8 mouse cellular contexts compared by ENCODE assay signal in the genomic region with DNA sequence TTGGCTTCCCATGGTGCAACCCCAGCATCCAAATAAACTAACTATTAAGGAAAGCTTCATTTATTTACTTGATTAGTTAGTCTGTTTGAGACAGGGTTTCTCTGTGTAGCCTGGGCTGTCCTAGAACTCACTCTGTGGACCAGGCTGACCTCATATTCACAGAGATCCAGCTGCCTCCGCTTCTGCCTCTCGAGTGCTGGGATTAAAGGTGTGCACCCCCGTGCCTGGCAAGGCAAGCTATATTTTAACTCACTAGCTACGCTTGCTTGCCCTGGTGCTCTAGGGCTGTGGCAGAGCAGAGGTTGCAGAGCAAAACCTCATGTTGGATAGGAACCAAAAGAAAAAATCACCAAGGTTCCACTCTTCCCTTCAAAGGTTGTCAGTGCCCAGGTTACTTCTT. TPM values are rescaled to one million over a fixed set of nuclear protein-coding genes. Genes with fewer than 3 reads are reported as not detected.
DNase-seq lines count a peak whose midpoint lies in the region; ATAC-seq and TF ChIP-seq lines count a peak whose summit lies in the region.

No protein-coding gene starts in this region.

- peak overlapping the region; percentile 66 for H3K4me2 ChIP-seq in embryonic facial prominence, embryonic 13.5 days
- peak overlapping the region; percentile 42 for H3K4me2 ChIP-seq in midbrain, embryonic 11.5 days

- no peaks in the 10 kb centered on the region for H3K27me3 ChIP-seq in heart, adult 2 months (ENCODE audit: control insufficient read depth, insufficient read depth, low read length)
- H3K27me3 ChIP-seq in embryonic facial prominence, embryonic 13.5 days: no peaks in the 10 kb centered on the region
- no peaks in the 10 kb centered on the region for H3K27me3 ChIP-seq in kidney, adult 2 months (replicated peaks; ENCODE audit: control insufficient read depth, insufficient read depth, low read length)
- no peaks in the 10 kb centered on the region for H3K27me3 ChIP-seq in midbrain, embryonic 11.5 days (ENCODE audit: control insufficient read depth, insufficient read depth, low read length)

- TF ChIP-seq EP300 in heart, adult 2 months (IDR thresholded peaks at IDR 0.05; ENCODE audit: insufficient read depth, low read depth, low read length): no peak

- H3K27ac ChIP-seq in heart, adult 2 months: peak overlapping the region; percentile 75
- H3K27ac ChIP-seq in embryonic facial prominence, embryonic 13.5 days: peak overlapping the region; percentile 65
- H3K27ac ChIP-seq in kidney, adult 2 months (ENCODE audit: insufficient read depth, low read depth, low read length): peak overlapping the region; percentile 81
- no peak overlapping the region for H3K27ac ChIP-seq in midbrain, embryonic 11.5 days (ENCODE audit: low read depth, low read length)

- TF ChIP-seq POLR2A in heart, adult 2 months (IDR thresholded peaks at IDR 0.05; ENCODE audit: insufficient read depth, low read depth, low read length): no peak
- peak; percentile 77 for TF ChIP-seq POLR2A in kidney, adult 2 months (IDR thresholded peaks at IDR 0.05; ENCODE audit: low read depth, low read length)

- DNase-seq in heart, adult 2 months: no peak
- DNase-seq in heart, postnatal 10 days: no peak
- DNase-seq in kidney, adult 2 months: peak; percentile 93
- DNase-seq in midbrain, embryonic 11.5 days (ENCODE audit: low spot score, missing footprints): no peak
- no peak for DNase-seq in thymus, postnatal 36 days
- DNase-seq in gastrocnemius, postnatal 14 days: no peak
- no peak for DNase-seq in natural killer cell, adult 2 months (ENCODE audit: low spot score in 2 of 2)

- no peaks in the 10 kb centered on the region for H3K36me3 ChIP-seq in heart, adult 2 months (ENCODE audit: control insufficient read depth, insufficient read depth, low read length)
- no peaks in the 10 kb centered on the region for H3K36me3 ChIP-seq in embryonic facial prominence, embryonic 13.5 days
- H3K36me3 ChIP-seq in kidney, adult 2 months (ENCODE audit: control insufficient read depth, insufficient read depth, low read length): no peaks in the 10 kb centered on the region
- H3K36me3 ChIP-seq in midbrain, embryonic 11.5 days (ENCODE audit: control insufficient read depth, insufficient read depth, low read length): no peaks in the 10 kb centered on the region

- no peak for ATAC-seq in embryonic facial prominence, embryonic 13.5 days (ENCODE audit: insufficient number of reproducible peaks, insufficient read depth, low FRiP score, low TSS enrichment, low read depth)
- ATAC-seq in midbrain, embryonic 11.5 days (ENCODE audit: low FRiP score): no peak

- 56% methylated on average over 4 of the region's 4 CpGs for WGBS in heart, adult 2 months
- 61% methylated on average over 4 of the region's 4 CpGs for WGBS in embryonic facial prominence, embryonic 13.5 days
- 17% methylated on average over 4 of the region's 4 CpGs for WGBS in kidney, adult 2 months
- WGBS in midbrain, embryonic 11.5 days: 61% methylated on average over 4 of the region's 4 CpGs

- peak overlapping the region; percentile 46 for H3K4me3 ChIP-seq in heart, adult 2 months
- H3K4me3 ChIP-seq in embryonic facial prominence, embryonic 13.5 days: peak overlapping the region; percentile 52
- peak overlapping the region; percentile 38 for H3K4me3 ChIP-seq in kidney, adult 2 months (ENCODE audit: insufficient read depth, low read depth, low read length)
- peak overlapping the region; percentile 38 for H3K4me3 ChIP-seq in midbrain, embryonic 11.5 days (ENCODE audit: low read depth, low read length)

- no peaks in the 10 kb centered on the region for H3K9me3 ChIP-seq in embryonic facial prominence, embryonic 13.5 days
- H3K9me3 ChIP-seq in midbrain, embryonic 11.5 days (ENCODE audit: control insufficient read depth, low read length): no peaks in the 10 kb centered on the region

- intact Hi-C loops in heart, adult 2 months (cut with DNase I): no loop called here
- intact Hi-C loops in heart, postnatal 10 days (cut with DNase I): loop anchor here (5.0 kb wide), 1 partner anchor 33 kb away; no protein-coding TSS in a partner anchor
- intact Hi-C loops in gastrocnemius, postnatal 14 days (cut with DNase I; ENCODE audit: low total_unique reads): loop anchor here (5.0 kb wide), 1 partner anchor 33 kb away; no protein-coding TSS in a partner anchor

- TF ChIP-seq CTCF in heart, adult 2 months (IDR thresholded peaks at IDR 0.05): no peak
- no peak for TF ChIP-seq CTCF in kidney, adult 2 months (conservative IDR thresholded peaks at IDR 0.05; ENCODE audit: insufficient read depth, insufficient read length, low read depth, low read length)

- H3K4me1 ChIP-seq in heart, adult 2 months (ENCODE audit: control insufficient read depth, insufficient read depth, low read length): peaks cover 3% of the 10 kb centered on the region
- peaks cover 7% of the 10 kb centered on the region for H3K4me1 ChIP-seq in embryonic facial prominence, embryonic 13.5 days
- H3K4me1 ChIP-seq in kidney, adult 2 months (ENCODE audit: control insufficient read depth, insufficient read depth, low read length): peaks cover 13% of the 10 kb centered on the region
- peaks cover 5% of the 10 kb centered on the region for H3K4me1 ChIP-seq in midbrain, embryonic 11.5 days (ENCODE audit: control insufficient read depth, insufficient read depth, low read length)

- no peaks in the 10 kb centered on the region for H3K79me2 ChIP-seq in heart, adult 2 months (replicated peaks; ENCODE audit: control insufficient read depth, insufficient read depth, low read length)

- H3K9ac ChIP-seq in heart, adult 2 months (ENCODE audit: low read depth, low read length): no peak overlapping the region
- H3K9ac ChIP-seq in embryonic facial prominence, embryonic 13.5 days: peak overlapping the region; percentile 74
- peak overlapping the region; percentile 75 for H3K9ac ChIP-seq in midbrain, embryonic 11.5 days (ENCODE audit: low read length)

RNA-seq across cellular contexts. Expression of gene Odf4, which starts 13.6 kb away (rescaled TPM):
- total RNA-seq in heart, adult 2 months (2021): not detected
- 0.25 and 0.41 TPM in 2 replicates for polyA plus RNA-seq in heart, adult 2 months (2012; rRNA removed)
- total RNA-seq in heart, postnatal 10 days (2021): not detected
- polyA plus RNA-seq in embryonic facial prominence, embryonic 13.5 days (2015; fragmentation: Nextera tagmentation; extraction: Ambion mirVana): not detected in 2 replicates
- 0.33 and 0.46 TPM in 2 replicates for polyA plus RNA-seq in kidney, adult 2 months (2012; rRNA removed)
- not detected in 2 replicates for polyA plus RNA-seq in midbrain, embryonic 11.5 days (2014; fragmentation: Nextera tagmentation; extraction: Ambion mirVana)
- not detected for total RNA-seq in gastrocnemius, postnatal 14 days (2021)

RNA-seq across cellular contexts. Expression of gene Arhgef15, which starts 16.8 kb away (rescaled TPM):
- 10 to 100 TPM; 27.8 to 28.5 TPM for total RNA-seq in heart, adult 2 months (2021)
- 52.9 and 77.3 TPM in 2 replicates for polyA plus RNA-seq in heart, adult 2 months (2012; rRNA removed)
- 10 to 100 TPM; 43.2 to 49.6 TPM for total RNA-seq in heart, postnatal 10 days (2021)
- polyA plus RNA-seq in embryonic facial prominence, embryonic 13.5 days (2015; fragmentation: Nextera tagmentation; extraction: Ambion mirVana): 6.7 and 7.2 TPM in 2 replicates
- 38.2 and 44.7 TPM in 2 replicates for polyA plus RNA-seq in kidney, adult 2 months (2012; rRNA removed)
- polyA plus RNA-seq in midbrain, embryonic 11.5 days (2014; fragmentation: Nextera tagmentation; extraction: Ambion mirVana): 3.7 and 4.2 TPM in 2 replicates
- total RNA-seq in gastrocnemius, postnatal 14 days (2021): 10 to 100 TPM; 10.7 to 13.8 TPM

RNA-seq across cellular contexts. Expression of gene Slc25a35, which starts 27.4 kb away (rescaled TPM):
- 1 to 10 TPM; 4.2 to 5.3 TPM for total RNA-seq in heart, adult 2 months (2021)
- 21.6 and 24.2 TPM in 2 replicates for polyA plus RNA-seq in heart, adult 2 months (2012; rRNA removed)
- 1 to 10 TPM; 3.4 to 4.3 TPM for total RNA-seq in heart, postnatal 10 days (2021)
- 4.7 and 4.9 TPM in 2 replicates for polyA plus RNA-seq in embryonic facial prominence, embryonic 13.5 days (2015; fragmentation: Nextera tagmentation; extraction: Ambion mirVana)
- polyA plus RNA-seq in kidney, adult 2 months (2012; rRNA removed): 38.9 and 46.2 TPM in 2 replicates
- polyA plus RNA-seq in midbrain, embryonic 11.5 days (2014; fragmentation: Nextera tagmentation; extraction: Ambion mirVana): 1.1 and 1.2 TPM in 2 replicates
- total RNA-seq in gastrocnemius, postnatal 14 days (2021): 1 to 10 TPM; 4.3 to 5.7 TPM

RNA-seq across cellular contexts. Expression of gene Rangrf, which starts 34.5 kb away (rescaled TPM):
- total RNA-seq in heart, adult 2 months (2021): 100 to 1,000 TPM in 1 of 2 experiments, 10 to 100 TPM in 1; 80.7 to 100 TPM
- 145 and 169 TPM in 2 replicates for polyA plus RNA-seq in heart, adult 2 months (2012; rRNA removed)
- 10 to 100 TPM; 40.1 to 46.8 TPM for total RNA-seq in heart, postnatal 10 days (2021)
- 50.1 and 59.3 TPM in 2 replicates for polyA plus RNA-seq in embryonic facial prominence, embryonic 13.5 days (2015; fragmentation: Nextera tagmentation; extraction: Ambion mirVana)
- polyA plus RNA-seq in kidney, adult 2 months (2012; rRNA removed): 43.0 and 43.9 TPM in 2 replicates
- 54.5 and 55.3 TPM in 2 replicates for polyA plus RNA-seq in midbrain, embryonic 11.5 days (2014; fragmentation: Nextera tagmentation; extraction: Ambion mirVana)
- total RNA-seq in gastrocnemius, postnatal 14 days (2021): 10 to 100 TPM; 54.2 to 57.7 TPM

RNA-seq across cellular contexts. Expression of gene Rpl26, which starts 39.1 kb away (rescaled TPM):
- 100 to 1,000 TPM; 648 to 707 TPM for total RNA-seq in heart, adult 2 months (2021)
- polyA plus RNA-seq in heart, adult 2 months (2012; rRNA removed): 494 and 639 TPM in 2 replicates
- 100 to 1,000 TPM; 777 to 828 TPM for total RNA-seq in heart, postnatal 10 days (2021)
- 1,181 and 1,252 TPM in 2 replicates for polyA plus RNA-seq in embryonic facial prominence, embryonic 13.5 days (2015; fragmentation: Nextera tagmentation; extraction: Ambion mirVana)
- 1,040 and 1,128 TPM in 2 replicates for polyA plus RNA-seq in kidney, adult 2 months (2012; rRNA removed)
- polyA plus RNA-seq in midbrain, embryonic 11.5 days (2014; fragmentation: Nextera tagmentation; extraction: Ambion mirVana): 841 and 881 TPM in 2 replicates
- 100 to 1,000 TPM; 791 to 878 TPM for total RNA-seq in gastrocnemius, postnatal 14 days (2021)
